Mouse (Mus musculus) c-Kit-positive CD71-positive TER-119-positive erythroid progenitor cells, embryonic 14.5 days (primary cell): Measurements from ENCODE around the gene Hspd1.

ENCODE experiments used
- DNase-seq: peaks from one replicate; pipeline ENCODE4 v3.0.0-alpha.2; 2013; ENCODE audit warnings: low spot score

The Hspd1 gene

DNA sequence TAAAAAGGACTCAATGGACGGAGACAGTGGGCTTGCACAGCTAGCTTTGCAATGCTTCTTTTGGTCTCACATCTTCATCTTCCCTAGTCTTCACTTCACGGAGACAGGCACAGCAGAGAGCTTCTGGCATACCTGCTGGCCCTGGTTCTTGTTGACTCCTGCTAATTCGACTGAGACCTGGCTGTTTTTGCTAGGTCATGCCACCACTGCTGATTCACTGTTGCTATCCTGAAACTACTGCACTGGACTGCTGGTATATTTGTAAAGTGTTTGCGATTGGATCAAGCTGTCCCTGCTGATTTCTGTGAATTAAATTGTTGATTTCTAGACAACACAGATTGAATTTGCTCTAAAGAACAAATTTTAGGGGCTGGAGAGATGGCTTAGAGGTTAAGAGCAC is 46.4 kb downstream of the Hspd1 start:
- DNase-seq, result no peak

DNA sequence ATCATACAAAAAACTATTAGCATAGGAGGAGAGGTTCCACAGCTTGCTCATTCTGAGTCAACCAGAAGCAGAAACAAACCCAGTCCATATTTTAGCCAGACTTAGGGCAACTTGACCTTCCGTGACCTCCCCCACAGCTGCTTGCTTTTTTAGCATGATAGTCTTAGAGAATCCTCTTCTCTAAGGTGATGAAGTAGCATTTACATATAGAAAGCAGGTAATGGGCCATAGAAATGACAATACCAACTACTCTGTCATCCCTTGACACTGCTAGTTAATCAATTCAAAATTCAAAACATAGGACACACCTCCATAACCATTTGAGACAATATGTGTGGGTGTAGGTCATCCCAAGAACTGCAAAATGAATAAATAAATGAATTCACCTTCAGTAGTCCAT is 48.1 kb downstream of the Hspd1 start:
- DNase-seq, result no peak

GRCm38 (mm10) chr1:55031026-55031779 is 56.8 kb downstream of the Hspd1 start:
- DNase-seq, result no peak

- no peak for DNase-seq
Observed at GRCm38 (mm10) chr1:55029446-55029845, 58.6 kb downstream of the Hspd1 start.

DNA sequence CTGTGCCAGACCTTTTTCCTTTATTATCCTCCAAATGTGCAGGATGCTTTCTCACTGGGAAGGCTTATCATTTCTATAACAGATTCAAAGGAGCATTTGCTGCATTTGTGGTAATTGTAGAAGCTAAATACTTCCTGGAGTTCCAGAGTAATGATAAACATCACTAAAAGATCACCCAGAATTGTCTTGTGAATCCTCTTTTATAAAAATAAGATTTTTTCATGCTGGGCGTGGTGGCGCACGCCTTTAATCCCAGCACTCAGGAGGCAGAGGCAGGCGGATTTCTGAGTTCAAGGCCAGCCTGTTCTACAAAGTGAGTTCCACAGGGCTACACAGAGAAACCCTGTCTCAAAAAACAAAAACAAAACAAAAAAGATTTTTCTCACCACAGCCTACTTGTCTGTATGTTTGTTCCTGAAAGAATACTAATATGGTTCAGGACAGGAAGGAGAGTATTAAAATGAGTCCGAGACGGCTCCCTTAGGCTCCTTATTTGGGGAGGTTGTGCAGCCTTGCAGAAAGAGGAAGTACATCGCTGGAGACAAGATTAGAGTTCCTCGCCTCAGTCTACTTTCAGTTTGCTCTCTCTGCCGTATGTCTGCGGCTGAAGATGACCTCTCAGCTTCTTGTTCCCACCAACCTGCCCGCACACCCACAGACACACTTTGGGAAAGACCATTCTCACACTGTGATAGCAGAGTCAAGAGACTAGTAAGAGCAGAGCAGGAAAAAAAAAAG is 59.4 kb downstream of the Hspd1 start:
- DNase-seq, result no peak

GRCm38 (mm10) chr1:55027966-55028365 is 60.1 kb downstream of the Hspd1 start:
- DNase-seq, result no peak
